Mouse (Mus musculus): ENCODE measurements at regions not wholly inside any gene's neighbourhood (a gene's known extent, or its start where the extent isn't known, plus 50 kb on each side); places are given as distances from the start of the nearest gene placed in this dataset.
A peak's percentile ranks its signal among the peaks of the same experiment; 100 is the strongest.

DNA sequence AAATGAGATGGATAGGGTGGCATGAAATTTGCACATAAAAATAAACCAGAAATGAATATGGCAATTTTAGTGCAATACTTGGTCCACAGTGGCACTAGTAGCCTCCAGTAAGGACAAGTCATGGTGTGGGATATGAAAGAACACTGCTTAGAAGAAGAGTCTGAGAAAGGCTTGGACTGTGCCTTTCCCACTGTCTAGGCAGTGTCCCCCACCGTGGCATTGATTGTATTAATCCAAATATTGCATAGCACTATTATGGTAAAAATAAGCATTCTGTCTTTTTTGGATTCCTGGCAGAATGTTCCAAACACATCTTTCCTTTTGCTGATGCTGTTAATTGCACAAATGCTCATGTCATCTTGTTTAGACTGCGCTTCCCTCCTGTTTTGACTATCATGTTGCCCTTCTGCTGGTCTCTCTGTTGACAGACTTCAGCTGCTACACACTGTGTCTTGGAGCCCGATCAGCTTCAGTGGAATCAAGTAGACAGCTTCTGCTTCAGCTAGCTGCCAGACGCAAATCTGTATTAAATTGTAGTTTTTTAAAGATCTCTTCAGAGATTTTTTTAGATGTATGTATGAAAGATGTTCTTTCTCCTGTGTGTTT is 186.2 kb upstream of the Robo2 start:
- no peak for DNase-seq

DNA sequence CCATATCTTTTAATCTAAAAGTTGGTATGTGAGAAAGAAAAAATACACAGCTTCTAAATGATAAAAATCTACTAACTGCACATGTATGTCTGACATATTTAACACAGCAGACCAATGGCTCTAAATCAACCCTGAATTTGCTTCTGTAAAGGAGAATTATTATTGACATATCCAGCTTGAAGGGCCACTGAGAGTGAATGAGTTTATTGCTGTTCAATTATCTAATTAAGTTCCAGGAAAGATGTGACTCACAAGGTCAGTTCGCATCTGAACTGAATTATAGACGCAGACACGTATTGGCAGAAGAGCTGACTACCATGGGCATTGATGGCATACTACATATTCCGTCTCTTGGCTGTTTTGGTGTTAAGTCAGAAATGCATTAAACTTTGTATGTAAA is 180.3 kb upstream of the Robo2 start:
- no peak for DNase-seq

- DNase-seq = no peak
Measured at GRCm38 (mm10) chr16:74582645-74583423, 171.2 kb upstream of the Robo2 start.

DNA sequence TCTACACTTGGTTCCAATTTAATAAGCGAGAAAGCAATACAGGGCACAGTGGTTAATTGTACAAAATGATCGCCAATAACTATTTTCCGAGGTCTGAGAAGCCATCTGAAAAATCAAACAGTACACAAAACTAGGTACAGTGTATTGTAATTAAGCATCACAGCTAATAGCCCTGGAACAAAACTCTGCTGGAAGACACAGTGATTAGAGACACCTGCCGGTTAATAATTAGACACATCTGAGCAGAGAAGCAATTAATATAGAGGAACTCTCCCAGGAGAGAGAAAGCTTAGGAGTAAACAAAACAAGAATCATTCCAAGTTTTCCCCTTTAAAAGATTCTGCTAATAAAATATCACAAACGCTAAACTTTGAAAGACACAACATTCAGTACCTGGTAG is 136.7 kb upstream of the Robo2 start:
- no peak for DNase-seq

DNA sequence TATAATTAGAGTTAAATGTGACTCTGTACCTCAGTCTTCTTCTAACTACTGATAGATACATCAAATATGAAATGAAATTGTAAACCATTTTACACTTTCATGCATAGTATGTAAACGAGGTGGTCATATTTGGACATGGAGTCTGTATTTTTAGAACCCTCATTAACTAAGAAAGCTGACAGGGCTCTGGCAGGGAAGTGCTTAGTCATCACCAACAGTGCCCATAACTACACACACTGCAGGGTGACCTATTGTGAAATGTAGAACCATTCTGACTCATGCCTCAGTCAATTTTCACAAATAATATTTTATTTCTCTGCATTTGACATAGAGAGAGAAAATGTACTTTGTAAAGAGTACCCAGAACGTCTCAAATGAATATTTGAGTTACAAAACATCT is 118.9 kb upstream of the Robo2 start:
- no peak for DNase-seq

- DNase-seq = no peak
Measured at GRCm38 (mm10) chr16:74528245-74528644, 116.6 kb upstream of the Robo2 start.

- DNase-seq = no peak
Measured at GRCm38 (mm10) chr16:74526521-74526920, 114.9 kb upstream of the Robo2 start.

GRCm38 (mm10) chr16:74520501-74520900 is 108.9 kb upstream of the Robo2 start:
- DNase-seq = no peak

- DNase-seq = no peak
Measured at GRCm38 (mm10) chr16:74517888-74518287, 106.3 kb upstream of the Robo2 start.

DNA sequence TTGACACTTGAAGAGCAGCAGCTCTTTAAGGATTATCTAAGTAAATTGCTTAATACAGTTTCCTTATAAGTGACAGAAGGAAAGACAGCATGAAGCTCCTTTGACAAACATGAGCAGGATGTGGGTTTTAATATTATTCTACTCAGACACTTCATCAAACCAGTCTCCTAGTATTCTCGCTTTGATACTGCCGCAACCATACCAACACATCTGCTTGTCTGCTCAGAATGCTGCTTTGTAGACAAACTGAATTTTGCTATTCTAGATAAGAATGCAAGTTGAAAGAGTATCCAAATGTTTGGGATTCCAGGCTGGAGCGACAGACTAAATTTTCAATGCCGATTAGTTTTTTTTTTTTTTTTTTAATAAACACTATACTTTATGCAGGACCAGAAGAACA is 105.7 kb upstream of the Robo2 start:
- DNase-seq = no peak

- no peak for DNase-seq
Measured at GRCm38 (mm10) chr16:74514481-74514880, 102.9 kb upstream of the Robo2 start.

- DNase-seq = no peak
Measured at GRCm38 (mm10) chr16:74510383-74510782, 98.8 kb upstream of the Robo2 start.

DNA sequence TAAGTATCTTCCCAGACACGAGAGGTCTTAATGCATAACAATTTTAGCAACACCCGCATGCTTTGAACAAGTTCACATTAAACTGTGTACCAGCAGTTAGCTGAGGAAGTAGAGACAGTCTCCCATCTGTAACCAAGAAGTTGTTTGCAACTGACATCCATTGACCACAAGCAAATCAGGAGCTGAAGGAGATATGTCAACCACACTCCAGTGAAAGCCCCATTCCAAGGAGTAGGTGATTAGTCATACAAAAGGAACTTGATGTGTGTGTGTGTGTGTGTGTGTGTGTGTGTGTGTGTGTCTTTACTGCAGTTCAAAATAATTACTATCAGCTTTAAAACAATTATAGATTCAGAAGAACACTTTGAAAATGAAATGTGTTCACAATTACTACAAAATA is 97.9 kb upstream of the Robo2 start:
- DNase-seq = no peak

- DNase-seq = no peak
Measured at GRCm38 (mm10) chr16:74506719-74507118, 95.1 kb upstream of the Robo2 start.

- no peak for DNase-seq
Measured at GRCm38 (mm10) chr16:74506173-74506709, 94.6 kb upstream of the Robo2 start.

GRCm38 (mm10) chr16:74504426-74504825 is 92.8 kb upstream of the Robo2 start:
- DNase-seq = peak; percentile 9

- DNase-seq = no peak
Measured at GRCm38 (mm10) chr16:74500687-74501086, 89.1 kb upstream of the Robo2 start.

GRCm38 (mm10) chr16:74467745-74468420 is 56.3 kb upstream of the Robo2 start:
- no peak for DNase-seq

DNA sequence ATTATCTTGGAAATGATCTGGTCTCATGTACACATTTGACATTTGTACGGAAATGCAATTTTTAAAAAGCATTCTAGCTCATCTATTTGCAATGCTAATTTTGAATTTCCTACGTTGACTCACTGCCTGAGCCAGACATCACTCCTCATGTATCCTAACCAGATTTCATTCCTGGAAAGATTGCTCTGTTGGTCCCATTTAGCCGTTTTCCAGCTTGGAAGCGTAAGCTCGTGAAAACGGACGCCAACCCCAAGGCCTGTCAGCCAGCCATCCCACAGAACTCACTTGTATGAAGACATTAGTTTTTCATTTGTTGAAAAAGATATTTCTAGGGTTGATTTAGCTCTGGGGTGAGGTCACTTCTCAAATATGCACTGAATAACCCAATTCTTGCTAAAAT is 55.5 kb upstream of the Robo2 start:
- peak; percentile 27 for DNase-seq

DNA sequence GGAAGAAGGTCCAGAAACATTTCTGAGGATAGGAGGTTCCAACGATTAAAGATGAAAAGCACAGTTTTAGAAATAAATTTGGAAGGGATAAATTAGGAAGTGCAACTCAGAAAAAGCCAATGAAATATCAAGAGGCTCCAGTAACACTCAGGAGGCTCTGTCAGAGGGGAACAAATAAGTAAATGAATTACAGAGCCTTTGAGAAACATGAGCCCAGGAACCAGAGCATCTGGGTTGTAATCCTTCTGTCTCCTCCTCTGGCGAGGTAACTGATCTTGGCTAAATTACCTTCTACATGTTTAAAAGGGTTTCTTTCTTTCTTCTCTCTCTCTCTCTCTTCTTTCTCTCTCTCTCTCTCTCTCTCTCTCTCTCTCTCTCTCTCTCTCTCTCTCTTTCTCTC is 53.2 kb upstream of the Robo2 start:
- no peak for DNase-seq

DNA sequence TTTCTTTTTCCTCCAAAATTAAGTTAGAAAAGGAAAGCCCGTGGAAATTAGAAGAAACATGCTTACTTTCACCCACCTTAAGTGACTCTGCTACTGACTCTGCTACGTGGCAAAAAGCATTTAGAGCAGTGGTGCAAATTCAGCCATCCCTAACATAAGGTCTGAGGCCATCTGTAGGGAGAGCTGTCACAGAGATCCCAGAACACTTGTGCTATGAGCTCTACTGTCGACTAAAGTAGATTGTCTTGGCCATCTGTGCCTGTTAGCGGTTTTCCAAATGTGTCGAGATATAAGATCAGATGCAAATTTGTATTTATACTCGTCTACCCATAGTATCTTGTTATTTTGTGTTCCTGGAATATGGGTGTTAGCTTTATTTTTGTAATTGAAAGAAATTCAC is 52.7 kb upstream of the Robo2 start:
- DNase-seq = no peak

DNA sequence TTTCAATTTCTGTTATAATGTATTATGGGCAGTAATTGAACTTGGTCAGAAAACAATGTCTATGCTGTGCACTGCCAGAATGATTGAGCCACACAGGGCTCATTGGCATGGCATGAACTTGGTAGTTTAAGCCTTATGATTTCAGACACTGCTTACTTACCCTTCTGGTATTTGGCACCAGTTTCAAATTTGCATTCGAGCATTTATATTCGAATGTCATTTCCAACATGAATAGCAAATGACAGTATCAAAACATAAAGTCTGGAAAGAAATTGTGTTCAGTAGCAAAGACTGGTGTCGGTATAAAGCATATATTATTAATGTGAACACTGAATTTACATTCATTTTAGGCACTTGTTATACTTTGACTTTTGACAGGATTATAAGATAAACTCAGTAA is 50.8 kb upstream of the Robo2 start:
- no peak for DNase-seq
